Mouse (Mus musculus) liver, adult 2 months (tissue): ENCODE measurements around the gene Tuba3b. TPM values are rescaled to one million over a fixed set of nuclear protein-coding genes. Genes with fewer than 3 reads are reported as not detected.
A peak's percentile ranks its signal among the peaks of the same experiment; 100 is the strongest.

Source experiments
- DNase-seq: peaks from one replicate; pipeline ENCODE4 v3.0.0-alpha.2; 2011; ENCODE audit warnings: low read depth, low spot score; ENCODE audit errors: extremely low read depth
- H3K27ac ChIP-seq: fragments of 200-500 bp; replicated peaks from 2 replicates; pipeline ENCODE4 v1.5.1; 2012; ENCODE audit warnings: low read depth, mild to moderate bottlenecking, control low read depth, inconsistent platforms, low read length; ENCODE audit not compliant: insufficient read depth
- H3K27me3 ChIP-seq: fragments of 200-500 bp; 2 replicates; pipeline ENCODE4 v1.6.1; 2012; ENCODE audit warnings: mild to moderate bottlenecking, moderate library complexity, low read length, inconsistent platforms; ENCODE audit not compliant: control insufficient read depth, insufficient read depth
- H3K36me3 ChIP-seq: fragments of 200-500 bp; 2 replicates; pipeline ENCODE4 v1.6.1; 2012; ENCODE audit warnings: low read length, inconsistent platforms; ENCODE audit not compliant: control insufficient read depth, insufficient read depth
- H3K4me1 ChIP-seq: fragments of 200-500 bp; 2 replicates; pipeline ENCODE4 v1.6.1; 2011; ENCODE audit warnings: low read length; ENCODE audit not compliant: control insufficient read depth, insufficient read depth
- H3K4me3 ChIP-seq: fragments of 200-500 bp; 2 replicates; pipeline ENCODE4 v1.5.1; 2011; ENCODE audit warnings: low read depth, mild to moderate bottlenecking, control low read depth, low read length, moderate library complexity; ENCODE audit not compliant: insufficient read depth
- H3K79me2 ChIP-seq: fragments of 200-500 bp; 2 replicates; pipeline ENCODE4 v1.6.1; 2012; ENCODE audit warnings: inconsistent platforms, mild to moderate bottlenecking, low read length, moderate library complexity; ENCODE audit not compliant: control insufficient read depth, insufficient read depth
- H3K9ac ChIP-seq: fragments of 200-500 bp; 2 replicates; pipeline ENCODE4 v1.6.1; 2012; ENCODE audit warnings: low read depth, mild to moderate bottlenecking, control low read depth, inconsistent platforms, low read length
- CTCF ChIP-seq: fragments of 200-500 bp; IDR thresholded peaks from 2 replicates; pipeline ENCODE4 v1.5.1; 2011; ENCODE audit warnings: low read depth, low read length, control low read depth
- POLR2A ChIP-seq: fragments of 200-500 bp; IDR thresholded peaks from 2 replicates; pipeline ENCODE4 v1.6.1; 2011; ENCODE audit warnings: low read length, control low read depth; ENCODE audit not compliant: insufficient read depth; ENCODE audit errors: extremely low read depth
- WGBS: fragments of 180-500 bp; shearing (Covaris S2); methylation state at CpG from one replicate; pipeline ENCODE4 v1.1.7; 2018; 5-methylcytosine and 5-hydroxymethylcytosine counted together
- polyA plus RNA-seq: library from polyadenylated mRNA; depleted of rRNA; stranded (reverse); fragments of >200 nt; gene quantifications from 2 replicates; pipeline ENCODE4 v1.2.3, GENCODE M21; 2012
- total RNA-seq: library from RNA; depleted of rRNA; stranded (reverse); fragments of >200 nt; gene quantifications from 2 replicates; pipeline ENCODE4 v1.2.3, GENCODE M21; 2014

Gene Tuba3b
- total and polyA plus RNA-seq, 2 experiments = not detected

- Histone ChIP-seq H3K4me1 (peaks cover 8% of the 10 kb centered on the region), H3K4me3 (no peak overlapping the region), H3K27ac (no peak overlapping the region), H3K9ac (no peak overlapping the region), H3K36me3 (no peaks in the 10 kb centered on the region), H3K79me2 (no peaks in the 10 kb centered on the region), H3K27me3 (no peaks in the 10 kb centered on the region)
- TF ChIP-seq POLR2A (no peak), CTCF (no peak)
- no peak for DNase-seq
- 90% methylated on average over 2 of the region's 2 CpGs for WGBS
Observed at GRCm38 (mm10) chr6:145604126-145604525, 11.4 kb upstream of the Tuba3b start.

GRCm38 (mm10) chr6:145604648-145605047 lies 10.9 kb upstream of the Tuba3b start:
- DNase-seq = peak; percentile 13
- WGBS = 13% methylated on average over 4 of the region's 4 CpGs
- H3K4me1 ChIP-seq = peaks cover 8% of the 10 kb centered on the region
- no peaks in the 10 kb centered on the region for H3K79me2 ChIP-seq
- H3K9ac ChIP-seq = no peak overlapping the region
- H3K4me3 ChIP-seq = no peak overlapping the region
- H3K36me3 ChIP-seq = no peaks in the 10 kb centered on the region
- TF ChIP-seq POLR2A (no peak), CTCF (no peak)
- no peak overlapping the region for H3K27ac ChIP-seq
- H3K27me3 ChIP-seq = no peaks in the 10 kb centered on the region

GRCm38 (mm10) chr6:145605203-145605602 lies 10.4 kb upstream of the Tuba3b start:
- 87% methylated on average over 3 of the region's 3 CpGs for WGBS
- TF ChIP-seq CTCF (no peak), POLR2A (no peak)
- Histone ChIP-seq H3K36me3 (no peaks in the 10 kb centered on the region), H3K79me2 (no peaks in the 10 kb centered on the region), H3K4me3 (no peak overlapping the region), H3K27ac (no peak overlapping the region), H3K4me1 (peaks cover 8% of the 10 kb centered on the region), H3K9ac (no peak overlapping the region), H3K27me3 (no peaks in the 10 kb centered on the region)
- no peak for DNase-seq

- Histone ChIP-seq H3K27ac (no peak overlapping the region), H3K4me1 (peaks cover 8% of the 10 kb centered on the region), H3K79me2 (no peaks in the 10 kb centered on the region), H3K4me3 (no peak overlapping the region), H3K9ac (no peak overlapping the region), H3K27me3 (no peaks in the 10 kb centered on the region), H3K36me3 (no peaks in the 10 kb centered on the region)
- DNase-seq = peak; percentile 87
- WGBS = 44% methylated on average over 4 of the region's 4 CpGs
- no peak for TF ChIP-seq POLR2A
- no peak for TF ChIP-seq CTCF
Observed at GRCm38 (mm10) chr6:145607746-145608145, 7.8 kb upstream of the Tuba3b start.

- H3K79me2 ChIP-seq = no peaks in the 10 kb centered on the region
- H3K36me3 ChIP-seq = no peaks in the 10 kb centered on the region
- H3K27me3 ChIP-seq = no peaks in the 10 kb centered on the region
- H3K4me1 ChIP-seq = peaks cover 8% of the 10 kb centered on the region
- no peak for TF ChIP-seq POLR2A
- TF ChIP-seq CTCF = no peak
- H3K4me3 ChIP-seq = no peak overlapping the region
- H3K9ac ChIP-seq = no peak overlapping the region
- H3K27ac ChIP-seq = no peak overlapping the region
- WGBS = 95% methylated on average over 5 of the region's 5 CpGs
- no peak for DNase-seq
Observed at GRCm38 (mm10) chr6:145608693-145609092, 6.9 kb upstream of the Tuba3b start.

- WGBS = 100% methylated on average over 5 of the region's 5 CpGs
- Histone ChIP-seq H3K9ac (no peak overlapping the region), H3K27me3 (no peaks in the 10 kb centered on the region), H3K79me2 (no peaks in the 10 kb centered on the region), H3K27ac (no peak overlapping the region), H3K4me1 (peaks cover 8% of the 10 kb centered on the region), H3K4me3 (no peak overlapping the region), H3K36me3 (no peaks in the 10 kb centered on the region)
- DNase-seq = no peak
- TF ChIP-seq POLR2A (no peak), CTCF (no peak)
Observed at GRCm38 (mm10) chr6:145610901-145611300, 4.7 kb upstream of the Tuba3b start.
